Mouse (Mus musculus): ENCODE measurements around the gene Filip1. TPM values are rescaled to one million over a fixed set of nuclear protein-coding genes. Genes with fewer than 3 reads are reported as not detected.

Filip1 gene
- total and polyA plus RNA-seq, 3 experiments = not detected

- H3K4me3 ChIP-seq (ENCODE audit: control insufficient read depth in 1 of 2, insufficient read depth in 1 of 2, low read depth in 2 of 2, low read length in 2 of 2) = no peak overlapping the region
- TF ChIP-seq MAZ (IDR thresholded peaks at IDR 0.05; ENCODE audit: low read depth, low read length) (no peak), USF2 (IDR thresholded peaks at IDR 0.05; ENCODE audit: borderline replicate concordance in 1 of 2, insufficient read depth in 1 of 2, low read depth in 1 of 2, low read length in 2 of 2) (no peak), POLR2A (IDR thresholded peaks at IDR 0.05; ENCODE audit: control insufficient read depth in 1 of 2, insufficient read depth in 1 of 2, low read depth in 1 of 2, low read length in 2 of 2, poor library complexity in 1 of 2) (no peak)
- no peak for DNase-seq (ENCODE audit: low read depth, low spot score)
- no peaks in the 10 kb centered on the region for H3K79me2 ChIP-seq (ENCODE audit: control insufficient read depth, insufficient read depth, low read length, poor library complexity)
- H3K36me3 ChIP-seq (ENCODE audit: control insufficient read depth in 1 of 2, insufficient read depth in 2 of 2, low read length in 2 of 2) = no peaks in the 10 kb centered on the region
- no peaks in the 10 kb centered on the region for H3K9me3 ChIP-seq (replicated peaks; ENCODE audit: insufficient read depth, low read length)
- H3K9ac ChIP-seq (ENCODE audit: control insufficient read depth, low read depth, low read length, poor library complexity, severe bottlenecking) = no peak overlapping the region
- H3K27me3 ChIP-seq (ENCODE audit: control insufficient read depth in 1 of 2, insufficient read depth in 2 of 2, low read length in 2 of 2) = peaks cover 2% of the 10 kb centered on the region in 2 experiments; a peak in 3 of 4 replicates
- no peak overlapping the region for H3K27ac ChIP-seq (ENCODE audit: control insufficient read depth, low read depth, low read length)
- H3K4me1 ChIP-seq (ENCODE audit: control insufficient read depth in 1 of 2, insufficient read depth in 2 of 2, low read length in 2 of 2) = no peaks in the 10 kb centered on the region
Measured at GRCm38 (mm10) chr9:80037262-80037996, 24.8 kb upstream of the Filip1 start.

DNA sequence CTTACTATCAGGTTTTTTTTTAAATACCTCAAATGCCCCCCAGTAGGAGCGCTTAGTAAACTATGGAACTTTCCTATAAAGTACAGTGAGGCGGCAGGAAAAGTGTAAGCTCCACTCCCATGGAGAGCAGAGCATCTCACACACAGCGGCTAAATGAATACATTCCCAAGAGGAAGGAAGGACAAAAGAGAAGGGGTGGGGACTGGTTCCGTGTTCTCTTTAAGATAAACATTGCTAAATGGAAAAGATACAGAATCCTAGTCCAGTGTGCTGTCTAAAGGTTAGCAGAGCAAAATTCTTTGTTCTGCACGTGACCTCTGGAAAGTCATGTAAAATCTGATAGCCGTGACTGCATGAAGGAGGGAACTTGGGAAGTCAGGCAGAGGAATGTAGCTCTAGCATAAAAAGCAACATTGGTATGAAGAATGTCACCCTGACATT lies 13.9 kb upstream of the Filip1 start:
- no peak overlapping the region for H3K9ac ChIP-seq (ENCODE audit: control insufficient read depth, low read depth, low read length, poor library complexity, severe bottlenecking)
- no peak for DNase-seq (ENCODE audit: low read depth, low spot score)
- no peaks in the 10 kb centered on the region for H3K9me3 ChIP-seq (replicated peaks; ENCODE audit: insufficient read depth, low read length)
- H3K36me3 ChIP-seq (ENCODE audit: control insufficient read depth in 1 of 2, insufficient read depth in 2 of 2, low read length in 2 of 2) = no peaks in the 10 kb centered on the region
- TF ChIP-seq POLR2A (IDR thresholded peaks at IDR 0.05; ENCODE audit: control insufficient read depth in 1 of 2, insufficient read depth in 1 of 2, low read depth in 1 of 2, low read length in 2 of 2, poor library complexity in 1 of 2) (no peak), UBTF (IDR thresholded peaks at IDR 0.05; ENCODE audit: borderline replicate concordance, insufficient read depth, low read depth, low read length) (no peak), KAT2A (conservative IDR thresholded peaks at IDR 0.05; ENCODE audit: low read depth, low read length) (no peak), POLR2AphosphoS5 (IDR thresholded peaks at IDR 0.05; ENCODE audit: borderline replicate concordance, low read depth, low read length) (no peak), SMC3 (IDR thresholded peaks at IDR 0.05; ENCODE audit: low read depth, low read length) (no peak), MAZ (IDR thresholded peaks at IDR 0.05; ENCODE audit: low read depth, low read length) (no peak), TCF12 (IDR thresholded peaks at IDR 0.05; ENCODE audit: low read depth, low read length) (no peak), ZC3H11A (IDR thresholded peaks at IDR 0.05; ENCODE audit: low read depth, low read length) (no peak)
- H3K4me3 ChIP-seq (ENCODE audit: control insufficient read depth in 1 of 2, insufficient read depth in 1 of 2, low read depth in 2 of 2, low read length in 2 of 2) = no peak overlapping the region
- H3K27ac ChIP-seq (ENCODE audit: control insufficient read depth, low read depth, low read length) = no peak overlapping the region
- no peaks in the 10 kb centered on the region for H3K27me3 ChIP-seq (ENCODE audit: control insufficient read depth in 1 of 2, insufficient read depth in 2 of 2, low read length in 2 of 2)
- peaks cover 0 to 4% of the 10 kb centered on the region in 2 experiments; a peak in 2 of 4 replicates for H3K4me1 ChIP-seq (ENCODE audit: control insufficient read depth in 1 of 2, insufficient read depth in 2 of 2, low read length in 2 of 2)
- H3K79me2 ChIP-seq (ENCODE audit: control insufficient read depth, insufficient read depth, low read length, poor library complexity) = no peaks in the 10 kb centered on the region

DNA sequence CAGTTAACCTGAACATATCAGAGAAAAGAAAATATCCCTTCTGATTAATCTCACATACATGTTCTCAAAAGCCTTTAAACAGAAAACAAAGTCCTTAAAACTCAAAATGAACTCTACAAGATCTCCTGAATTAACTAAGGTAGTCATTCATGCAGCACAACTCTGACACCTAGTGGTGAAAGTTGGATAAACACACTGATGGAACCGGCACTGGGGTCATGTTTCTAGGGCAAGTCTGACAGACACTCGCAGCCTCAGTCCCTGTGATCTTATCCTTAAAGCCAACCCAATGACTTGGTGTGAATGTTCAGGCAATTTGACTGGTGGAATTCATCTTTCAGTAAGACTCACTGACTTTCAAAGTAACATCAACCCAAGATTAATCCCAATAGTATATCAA lies 13.4 kb upstream of the Filip1 start:
- Histone ChIP-seq H3K9me3 (replicated peaks; ENCODE audit: insufficient read depth, low read length) (no peaks in the 10 kb centered on the region), H3K9ac (ENCODE audit: control insufficient read depth, low read depth, low read length, poor library complexity, severe bottlenecking) (no peak overlapping the region), H3K79me2 (ENCODE audit: control insufficient read depth, insufficient read depth, low read length, poor library complexity) (no peaks in the 10 kb centered on the region), H3K4me3 (ENCODE audit: control insufficient read depth in 1 of 2, insufficient read depth in 1 of 2, low read depth in 2 of 2, low read length in 2 of 2) (peak overlapping the region in 1 of 2 experiments; percentile 27; a peak in 1 of 4 replicates), H3K36me3 (ENCODE audit: control insufficient read depth in 1 of 2, insufficient read depth in 2 of 2, low read length in 2 of 2) (no peaks in the 10 kb centered on the region), H3K27ac (ENCODE audit: control insufficient read depth, low read depth, low read length) (no peak overlapping the region), H3K27me3 (ENCODE audit: control insufficient read depth in 1 of 2, insufficient read depth in 2 of 2, low read length in 2 of 2) (no peaks in the 10 kb centered on the region), H3K4me1 (ENCODE audit: control insufficient read depth in 1 of 2, insufficient read depth in 2 of 2, low read length in 2 of 2) (peaks cover 0 to 4% of the 10 kb centered on the region in 2 experiments; a peak in 2 of 4 replicates)
- peak; percentile 82 for DNase-seq (ENCODE audit: low read depth, low spot score)
- 0 out of 2 replicates have a peak, but pooled peaks have one; percentile 24 for TF ChIP-seq JUND (IDR thresholded peaks at IDR 0.05; ENCODE audit: low read depth, low read length)
- TF ChIP-seq CTCF (IDR thresholded peaks at IDR 0.05 in 2 of 3, conservative IDR thresholded peaks at IDR 0.05 in 1 of 3; ENCODE audit: control insufficient read depth in 1 of 3, insufficient read depth in 1 of 3, low read depth in 2 of 3, low read length in 3 of 3, poor library complexity in 1 of 3, severe bottlenecking in 1 of 3) = peak; percentile 46 to 86 (median 80)
- no peak for TF ChIP-seq GABPA (IDR thresholded peaks at IDR 0.05; ENCODE audit: low read depth, low read length)
- TF ChIP-seq TBP (IDR thresholded peaks at IDR 0.05; ENCODE audit: low read depth, low read length) = 0 out of 2 replicates have a peak, but pooled peaks have one; percentile 21
- peak; percentile 63; the same call in 1 of the 2 replicates for TF ChIP-seq ZC3H11A (IDR thresholded peaks at IDR 0.05; ENCODE audit: low read depth, low read length)
- TF ChIP-seq ZNF384 (IDR thresholded peaks at IDR 0.05; ENCODE audit: low read depth, low read length) = no peak
- 0 out of 2 replicates have a peak, but pooled peaks have one; percentile 12 for TF ChIP-seq RCOR1 (IDR thresholded peaks at IDR 0.05; ENCODE audit: low read depth, low read length)
- TF ChIP-seq RAD21 (IDR thresholded peaks at IDR 0.05; ENCODE audit: low read depth, low read length) = peak; percentile 83
- TF ChIP-seq SMC3 (IDR thresholded peaks at IDR 0.05; ENCODE audit: low read depth, low read length) = peak; percentile 76
- no peak for TF ChIP-seq MEF2A (IDR thresholded peaks at IDR 0.05; ENCODE audit: extremely low read depth, insufficient replicate concordance, low read depth, low read length, poor library complexity, severe bottlenecking)
- no peak for TF ChIP-seq MYB (IDR thresholded peaks at IDR 0.05; ENCODE audit: low read depth, low read length)
- TF ChIP-seq MYC (IDR thresholded peaks at IDR 0.05; ENCODE audit: low read depth, low read length) = no peak
- 0 out of 2 replicates have a peak, but pooled peaks have one; percentile 30 for TF ChIP-seq BHLHE40 (IDR thresholded peaks at IDR 0.05; ENCODE audit: borderline replicate concordance, low read depth, low read length)

Measured in MEL (cell line).